Mouse (Mus musculus): ENCODE measurements around the gene Cisd3. TPM values are rescaled to one million over a fixed set of nuclear protein-coding genes. Genes with fewer than 3 reads are reported as not detected.
"Not testable (repeated sequence)": the region's sequence is repeated elsewhere in the genome, so short reads cannot be mapped to it uniquely, and the experiment has no call there.

Gene Cisd3
- total RNA-seq, 2 experiments from 2014 or later: 36.7 to 38.9 TPM

- DNase-seq (ENCODE audit: low spot score in 2 of 2): peak; percentile 70 to 78
- intact Hi-C loops (cut with DNase I): loop anchor here (5.0 kb wide), 2 partner anchors 42 to 182 kb away; partner anchors contain the start of genes Fbxo47 and Pip4k2b
These were observed 14.5 kb downstream of the Cisd3 start, which contains the start of gene Pcgf2 for GRCm38 (mm10) chr11:97700003-97700745. TSS of gene Pcgf2 (minus strand) at chr11:97700497.

- peak in 1 of 2 experiments; percentile 28 for DNase-seq (ENCODE audit: low spot score in 2 of 2)
- intact Hi-C loops (cut with DNase I): loop anchor here (5.0 kb wide), 2 partner anchors 41 to 181 kb away; partner anchors contain the start of genes Fbxo47 and Pip4k2b
These were observed 15.3 kb downstream of the Cisd3 start for GRCm38 (mm10) chr11:97700746-97701580.

DNA sequence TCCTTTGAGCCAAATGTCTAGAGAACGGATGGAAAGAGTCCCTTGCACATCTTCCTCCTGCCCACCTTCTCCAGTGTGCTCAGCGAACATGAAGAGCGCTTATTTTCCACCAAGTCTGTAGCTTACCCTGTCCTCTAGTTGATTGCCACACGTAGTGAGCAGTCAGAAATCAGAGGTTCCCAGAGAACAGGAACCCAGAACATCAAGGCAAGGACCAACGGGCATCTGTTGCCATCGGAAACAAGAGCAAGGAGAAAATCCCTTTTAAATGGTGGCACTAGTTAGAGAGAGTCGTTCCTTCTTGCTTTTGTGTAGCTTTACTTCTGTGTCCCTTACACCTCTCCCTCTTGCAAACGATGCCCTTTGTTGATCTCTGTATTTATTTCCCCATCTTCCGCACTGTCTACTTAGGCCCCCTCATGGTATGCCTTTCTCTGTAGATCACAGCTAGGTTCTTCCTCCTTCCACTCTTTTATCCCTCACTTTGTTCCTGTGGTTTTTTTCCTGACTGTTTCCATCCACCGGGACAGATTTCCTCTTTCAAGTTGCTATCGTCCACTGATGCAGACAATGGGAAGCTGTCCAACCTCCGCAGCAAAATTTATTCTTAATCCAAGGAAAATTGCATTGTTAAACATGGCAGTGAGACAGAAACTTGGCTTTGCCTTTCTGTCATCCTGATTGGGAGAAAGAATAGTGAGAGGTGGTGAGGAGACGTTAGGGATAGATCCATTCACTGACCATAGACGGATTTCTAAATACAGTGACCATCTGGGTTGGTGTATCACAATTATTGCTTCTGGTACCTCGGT, 16.2 kb downstream of the Cisd3 start:
- intact Hi-C loops (cut with DNase I): loop anchor here (5.0 kb wide), 2 partner anchors 41 to 181 kb away; partner anchors contain the start of genes Fbxo47 and Pip4k2b
- no peak for DNase-seq (ENCODE audit: low spot score in 2 of 2)

- peak; percentile 92 to 94 for DNase-seq (ENCODE audit: low spot score in 2 of 2)
- intact Hi-C loops (cut with DNase I): loop anchor here (5.0 kb wide), 2 partner anchors 40 to 180 kb away; partner anchors contain the start of genes Fbxo47 and Pip4k2b
These were observed 16.7 kb downstream of the Cisd3 start for GRCm38 (mm10) chr11:97702393-97702745.

DNA sequence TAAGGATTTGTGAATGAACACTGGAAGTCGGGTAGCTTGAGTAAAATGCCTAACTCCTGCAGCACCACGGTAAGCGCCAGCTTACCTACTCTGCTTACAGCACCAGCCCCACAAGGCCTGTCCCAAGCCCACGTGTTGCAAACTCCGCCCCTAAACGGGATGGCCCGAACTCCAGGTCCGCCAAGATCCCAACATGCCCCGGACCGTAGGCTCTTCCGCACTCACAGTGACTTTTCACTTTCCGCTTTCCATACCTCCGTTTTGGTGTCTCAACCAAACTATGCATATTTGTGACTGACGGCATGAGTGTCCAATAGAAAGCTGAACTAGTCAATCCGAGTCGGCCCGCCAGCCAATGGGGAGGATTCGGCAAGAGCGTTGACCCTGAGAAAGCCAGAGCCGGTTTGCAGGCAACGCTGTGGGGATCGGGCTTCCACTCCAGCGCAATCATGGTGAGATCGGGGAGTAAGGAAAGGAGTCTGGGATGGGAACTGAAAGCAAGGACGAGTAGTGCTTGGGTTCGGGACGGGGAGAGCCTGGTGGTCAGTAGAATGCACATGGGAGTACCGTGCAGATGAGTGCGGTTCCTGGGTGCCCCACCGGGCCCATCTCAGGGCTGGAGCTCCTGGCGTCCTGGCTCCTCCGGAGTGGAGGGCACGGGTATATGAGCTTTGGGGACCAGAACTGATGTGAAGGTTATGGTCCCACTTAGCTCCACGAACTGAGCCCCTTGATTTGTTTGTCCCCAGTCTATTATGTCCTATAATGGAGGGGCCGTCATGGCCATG, 17.6 kb downstream of the Cisd3 start, which contains the start of gene Psmb3:
Gene Psmb3 (plus strand): TSS at position 361 of the 788 bp plus-strand sequence.
- peak; percentile 100 for DNase-seq (ENCODE audit: low spot score in 2 of 2)
- intact Hi-C loops (cut with DNase I): loop anchor here (5.0 kb wide), 2 partner anchors 39 to 179 kb away; partner anchors contain the start of genes Fbxo47 and Pip4k2b

DNA sequence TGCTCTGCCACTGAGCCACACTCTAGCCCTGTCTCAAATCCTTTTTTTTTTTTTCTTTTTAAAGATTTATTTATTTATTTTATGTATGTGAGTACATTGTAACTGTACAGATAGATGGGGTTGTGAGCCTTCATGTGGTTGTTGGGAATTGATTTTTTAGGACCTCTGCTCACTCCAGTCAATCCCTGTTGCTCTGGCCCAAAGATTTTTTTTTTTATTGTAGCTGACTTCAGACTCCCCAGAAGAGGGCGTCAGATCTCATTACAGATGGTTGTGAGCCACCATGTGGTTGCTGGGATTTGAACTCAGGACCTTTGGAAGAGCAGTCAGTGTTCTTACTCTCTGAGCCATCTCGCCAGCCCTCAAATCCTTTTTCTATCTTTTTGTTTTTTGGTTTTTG, 24.4 kb downstream of the Cisd3 start:
- DNase-seq (ENCODE audit: low spot score in 2 of 2); intact Hi-C loops (cut with DNase I): not testable (repeated sequence)

- DNase-seq (ENCODE audit: low spot score in 2 of 2): no peak
- intact Hi-C loops (cut with DNase I): no loop called here
These were observed 25.7 kb downstream of the Cisd3 start for GRCm38 (mm10) chr11:97711200-97711900.

DNA sequence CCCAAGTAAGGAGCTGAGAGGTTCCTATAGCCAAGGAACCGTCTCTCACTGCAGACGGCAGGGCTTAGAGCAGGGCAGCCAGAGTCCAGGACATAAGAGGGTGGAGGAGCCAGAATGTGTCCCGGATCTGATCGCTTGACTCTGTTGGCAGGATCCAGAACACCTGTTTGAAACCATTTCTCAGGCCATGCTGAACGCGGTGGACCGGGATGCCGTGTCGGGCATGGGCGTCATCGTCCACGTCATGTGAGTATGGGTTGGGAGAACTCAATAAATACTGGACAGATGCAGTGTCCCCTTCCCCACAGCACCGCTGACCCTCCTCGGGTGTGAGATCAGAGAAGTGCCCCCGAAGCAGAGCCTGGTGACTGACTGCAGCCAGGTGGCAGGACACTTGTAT, 26.7 kb downstream of the Cisd3 start:
- DNase-seq (ENCODE audit: low spot score in 2 of 2): no peak
- intact Hi-C loops (cut with DNase I): no loop called here

GRCm38 (mm10) chr11:97713896-97714295, 28.3 kb downstream of the Cisd3 start:
- intact Hi-C loops (cut with DNase I): no loop called here
- peak in 1 of 2 experiments; percentile 46 for DNase-seq (ENCODE audit: low spot score in 2 of 2)

GRCm38 (mm10) chr11:97714356-97714755, 28.7 kb downstream of the Cisd3 start:
- DNase-seq (ENCODE audit: low spot score in 2 of 2): no peak
- intact Hi-C loops (cut with DNase I): no loop called here

GRCm38 (mm10) chr11:97714784-97715760, 29.4 kb downstream of the Cisd3 start:
- intact Hi-C loops (cut with DNase I): no loop called here
- peak; percentile 49 to 61 for DNase-seq (ENCODE audit: low spot score in 2 of 2)

DNA sequence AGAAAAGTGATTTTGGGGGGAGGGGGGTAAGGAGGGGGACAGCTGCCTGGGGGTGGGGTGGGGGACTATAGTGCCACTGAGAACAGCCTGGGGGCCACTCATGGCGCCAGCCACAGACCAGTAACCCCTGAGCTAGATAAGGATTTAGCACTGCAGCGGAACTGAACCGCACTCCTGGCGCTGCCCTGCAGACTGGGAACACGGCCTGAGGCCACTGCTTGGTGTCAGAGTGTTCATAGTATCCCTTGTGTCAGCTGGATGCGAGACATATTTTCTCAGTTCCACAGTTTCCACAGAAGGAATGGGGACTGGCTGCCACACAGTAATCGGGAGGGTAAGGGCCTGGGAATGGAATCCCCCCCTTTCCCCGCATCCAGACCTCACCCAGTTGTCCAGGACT, 30.4 kb downstream of the Cisd3 start:
- DNase-seq (ENCODE audit: low spot score in 2 of 2): no peak
- intact Hi-C loops (cut with DNase I): no loop called here

- no peak for DNase-seq (ENCODE audit: low spot score in 2 of 2)
- intact Hi-C loops (cut with DNase I): no loop called here
These were observed 32.0 kb downstream of the Cisd3 start for GRCm38 (mm10) chr11:97717369-97718280.

- no peak for DNase-seq (ENCODE audit: low spot score in 2 of 2)
- intact Hi-C loops (cut with DNase I): no loop called here
These were observed 32.7 kb downstream of the Cisd3 start for GRCm38 (mm10) chr11:97718281-97718860.

DNA sequence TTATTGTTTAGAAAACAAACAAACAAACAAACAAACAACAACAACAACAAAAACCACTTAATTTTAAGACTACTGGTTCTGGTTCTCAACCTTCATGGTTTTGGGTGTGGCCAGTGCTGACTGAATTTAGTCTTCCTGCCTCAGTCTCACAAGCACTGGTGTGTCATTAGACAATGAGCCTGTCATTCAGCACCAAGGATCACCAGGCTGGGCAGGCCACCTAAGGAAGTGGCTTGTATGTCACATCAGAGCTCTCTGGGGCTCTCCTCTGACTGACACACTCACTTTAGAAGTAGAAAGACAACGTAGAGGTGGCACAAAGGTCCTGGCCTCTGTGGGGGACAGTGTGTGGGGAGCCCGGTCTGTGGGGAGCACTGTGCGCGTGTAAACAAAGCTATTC, 33.4 kb downstream of the Cisd3 start:
- intact Hi-C loops (cut with DNase I): no loop called here
- DNase-seq (ENCODE audit: low spot score in 2 of 2): no peak

Measured in left cerebral cortex, postnatal 14 days (tissue).